Mouse (Mus musculus) heart, embryonic 13.5 days (tissue): ENCODE measurements around the gene Zfand3. TPM values are rescaled to one million over a fixed set of nuclear protein-coding genes. Genes with fewer than 3 reads are reported as not detected.

Experiments used
- ATAC-seq: fragments of 200-750 bp; cut with Nextera tagmentation; 2 replicates; pipeline ENCODE4 v1.8.0; 2017; ENCODE audit warnings: moderate TSS enrichment; ENCODE audit not compliant: insufficient number of reproducible peaks, low FRiP score, low TSS enrichment; ENCODE audit errors: extremely low read depth
- H3K27ac ChIP-seq: fragments of 300-500 bp; sonication (generic); replicated peaks from 2 replicates; pipeline ENCODE4 v1.5.1; 2015; ENCODE audit warnings: moderate library complexity, mild to moderate bottlenecking, inconsistent platforms
- H3K27me3 ChIP-seq: fragments of 300-500 bp; sonication (generic); replicated peaks from 2 replicates; pipeline ENCODE4 v1.6.1; 2015; ENCODE audit warnings: mild to moderate bottlenecking, inconsistent platforms
- H3K36me3 ChIP-seq: fragments of 300-500 bp; sonication (generic); 2 replicates; pipeline ENCODE4 v1.6.1; 2015; ENCODE audit warnings: mild to moderate bottlenecking, inconsistent platforms
- H3K4me1 ChIP-seq: fragments of 300-500 bp; sonication (generic); 2 replicates; pipeline ENCODE4 v1.6.1; 2015; ENCODE audit warnings: inconsistent platforms
- H3K4me2 ChIP-seq: fragments of 300-500 bp; sonication (generic); 2 replicates; pipeline ENCODE4 v1.6.1; 2015; ENCODE audit warnings: inconsistent platforms, mild to moderate bottlenecking, moderate library complexity
- H3K4me3 ChIP-seq: fragments of 300-500 bp; sonication (generic); 2 replicates; pipeline ENCODE4 v1.5.1; 2015; ENCODE audit warnings: moderate library complexity, mild to moderate bottlenecking, inconsistent platforms
- H3K9ac ChIP-seq: fragments of 300-500 bp; sonication (generic); 2 replicates; pipeline ENCODE4 v1.6.1; 2015; ENCODE audit warnings: inconsistent platforms, mild to moderate bottlenecking, moderate library complexity
- H3K9me3 ChIP-seq: fragments of 300-500 bp; sonication (generic); 2 replicates; pipeline ENCODE4 v1.6.1; 2016; ENCODE audit warnings: inconsistent platforms
- WGBS: fragments of 180-500 bp; shearing (Covaris S2); methylation state at CpG from one replicate; pipeline ENCODE4 v1.1.7; 2015; ENCODE audit warnings: mixed read lengths; 5-methylcytosine and 5-hydroxymethylcytosine counted together
- polyA plus RNA-seq: library from polyadenylated mRNA; unstranded; fragments of >200 nt; fragmentation: Nextera tagmentation; extraction: Ambion mirVana; gene quantifications from 2 replicates; pipeline ENCODE4 v1.2.1, GENCODE M21; 2015

Zfand3 gene
- polyA plus RNA-seq, 1 experiment from 2014 or later = 55.7 TPM

DNA sequence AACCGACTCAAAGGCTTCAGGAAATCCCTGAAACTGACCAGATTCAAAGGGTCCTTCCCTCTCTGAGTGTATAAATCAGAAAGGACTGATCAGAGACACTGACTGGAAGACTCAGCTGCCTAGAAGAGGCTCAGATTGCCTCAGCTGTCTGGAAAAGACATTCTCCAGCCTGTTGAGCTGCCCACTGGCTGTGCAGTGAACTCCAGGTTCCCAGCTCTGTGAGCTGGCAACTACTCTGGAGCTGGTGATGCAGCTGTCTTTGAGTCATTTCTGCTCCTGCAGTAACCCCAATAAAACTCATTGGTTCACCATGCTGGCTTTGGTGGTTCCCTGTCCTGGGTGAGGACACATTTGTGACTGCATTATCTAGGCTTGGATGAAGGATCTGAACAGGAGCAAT lies 226.9 kb downstream of the Zfand3 start:
- no peaks in the 10 kb centered on the region for H3K9me3 ChIP-seq
- no peaks in the 10 kb centered on the region for H3K36me3 ChIP-seq
- ATAC-seq = no peak
- H3K4me2 ChIP-seq = no peak overlapping the region
- H3K4me1 ChIP-seq = peaks cover 43% of the 10 kb centered on the region
- no peak overlapping the region for H3K9ac ChIP-seq
- H3K27ac ChIP-seq = no peak overlapping the region
- 89% methylated on average over 1 of the region's 1 CpGs for WGBS
- no peak overlapping the region for H3K4me3 ChIP-seq
- H3K27me3 ChIP-seq = no peaks in the 10 kb centered on the region

DNA sequence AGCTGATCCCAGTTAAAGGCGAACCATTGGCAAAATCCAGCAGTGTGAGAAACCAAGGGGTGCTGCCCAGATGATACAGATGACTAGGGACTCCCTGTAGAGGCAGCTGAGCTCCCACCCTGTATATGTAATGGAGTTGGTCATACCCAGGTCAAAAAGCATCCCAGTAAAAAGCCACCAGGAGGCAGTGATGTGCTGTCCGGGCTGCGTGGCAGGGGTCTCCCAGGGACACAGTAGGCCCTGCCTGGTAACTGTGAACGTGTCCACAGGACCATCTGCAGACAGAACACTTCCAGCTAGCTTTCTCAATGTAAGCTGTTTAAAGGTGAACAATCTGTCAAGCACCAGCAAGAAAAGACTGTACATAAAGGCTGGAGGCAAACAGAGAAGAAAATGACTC lies 228.2 kb downstream of the Zfand3 start:
- H3K4me3 ChIP-seq = no peak overlapping the region
- H3K4me2 ChIP-seq = no peak overlapping the region
- no peaks in the 10 kb centered on the region for H3K27me3 ChIP-seq
- H3K4me1 ChIP-seq = peaks cover 41% of the 10 kb centered on the region
- no peak overlapping the region for H3K27ac ChIP-seq
- no peak overlapping the region for H3K9ac ChIP-seq
- H3K9me3 ChIP-seq = no peaks in the 10 kb centered on the region
- no peaks in the 10 kb centered on the region for H3K36me3 ChIP-seq
- WGBS = 46% methylated on average over 4 of the region's 4 CpGs
- no peak for ATAC-seq

DNA sequence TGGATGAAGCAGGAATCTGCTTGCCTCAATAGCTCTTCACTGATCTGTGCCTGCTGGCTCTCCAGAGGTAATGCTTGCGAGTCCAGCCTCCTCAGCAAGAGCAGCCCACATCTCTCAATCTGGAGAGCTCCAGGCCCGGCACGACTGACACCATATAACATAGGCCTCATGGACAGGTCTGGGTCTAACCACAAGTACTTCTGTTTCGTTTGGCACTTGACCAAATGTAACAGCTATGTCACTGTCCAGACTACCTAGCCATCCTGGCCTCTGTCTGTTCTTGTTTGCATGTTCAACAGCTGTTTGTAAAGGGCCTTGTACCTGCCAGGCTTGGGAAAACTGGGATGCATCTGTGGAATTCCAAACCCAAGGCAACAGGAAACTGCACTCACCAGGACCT lies 230.8 kb downstream of the Zfand3 start:
- no peaks in the 10 kb centered on the region for H3K36me3 ChIP-seq
- ATAC-seq = no peak
- no peaks in the 10 kb centered on the region for H3K27me3 ChIP-seq
- H3K27ac ChIP-seq = 0 out of 2 replicates have a peak overlapping the region, but pooled peaks have one; percentile 21
- H3K9ac ChIP-seq = no peak overlapping the region
- H3K4me1 ChIP-seq = peaks cover 43% of the 10 kb centered on the region
- H3K9me3 ChIP-seq = no peaks in the 10 kb centered on the region
- WGBS = 28% methylated on average over 4 of the region's 4 CpGs
- H3K4me2 ChIP-seq = no peak overlapping the region
- no peak overlapping the region for H3K4me3 ChIP-seq

DNA sequence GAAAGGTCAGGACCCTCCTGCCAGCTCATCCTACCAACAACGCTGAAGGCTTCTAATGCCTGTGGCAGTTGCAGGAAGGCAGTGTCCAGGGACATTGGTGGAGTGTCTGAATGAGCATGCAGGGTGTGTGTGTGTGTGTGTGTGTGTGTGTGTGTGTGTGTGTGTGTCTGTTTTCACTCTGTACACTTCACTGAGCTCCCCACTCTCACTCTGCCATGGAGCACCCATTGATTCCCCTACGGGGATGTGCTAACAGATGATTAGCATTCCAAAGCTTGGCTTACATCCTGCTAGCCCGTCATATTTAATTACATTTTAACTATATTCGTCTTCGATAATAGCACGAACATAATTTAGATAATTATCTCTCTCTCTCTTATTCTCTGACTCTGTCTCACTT lies 232.1 kb downstream of the Zfand3 start:
- ATAC-seq = no peak
- Histone ChIP-seq H3K27ac (no peak overlapping the region), H3K4me3 (no peak overlapping the region), H3K4me1 (peaks cover 48% of the 10 kb centered on the region), H3K4me2 (no peak overlapping the region), H3K9ac (no peak overlapping the region), H3K9me3 (no peaks in the 10 kb centered on the region), H3K36me3 (no peaks in the 10 kb centered on the region), H3K27me3 (no peaks in the 10 kb centered on the region)
- WGBS = 80% methylated on average over 6 of the region's 6 CpGs

DNA sequence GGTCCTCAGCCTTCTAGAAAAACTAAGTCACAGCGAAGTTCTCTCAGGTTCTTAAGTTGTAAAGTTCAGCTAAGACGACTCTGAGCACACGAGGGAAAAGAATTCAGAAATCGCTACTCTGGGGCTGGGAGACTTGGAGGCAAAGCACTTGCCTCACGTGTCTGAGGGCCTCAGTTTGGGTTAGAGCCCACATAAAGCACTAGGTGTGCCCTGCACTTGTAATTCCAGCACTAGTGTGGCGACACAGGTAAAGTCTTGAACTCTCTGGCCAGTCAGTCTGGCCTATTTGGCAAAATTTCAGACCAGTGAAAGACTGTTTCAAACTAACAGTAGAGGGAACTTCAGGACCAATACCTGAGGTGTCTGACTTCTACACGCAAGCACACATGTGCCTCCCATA lies 233.1 kb downstream of the Zfand3 start:
- Histone ChIP-seq H3K4me1 (peaks cover 58% of the 10 kb centered on the region), H3K36me3 (no peaks in the 10 kb centered on the region), H3K9ac (no peak overlapping the region), H3K4me3 (no peak overlapping the region), H3K4me2 (no peak overlapping the region), H3K27ac (no peak overlapping the region), H3K27me3 (no peaks in the 10 kb centered on the region), H3K9me3 (no peaks in the 10 kb centered on the region)
- no peak for ATAC-seq
- WGBS = 82% methylated on average over 7 of the region's 7 CpGs

DNA sequence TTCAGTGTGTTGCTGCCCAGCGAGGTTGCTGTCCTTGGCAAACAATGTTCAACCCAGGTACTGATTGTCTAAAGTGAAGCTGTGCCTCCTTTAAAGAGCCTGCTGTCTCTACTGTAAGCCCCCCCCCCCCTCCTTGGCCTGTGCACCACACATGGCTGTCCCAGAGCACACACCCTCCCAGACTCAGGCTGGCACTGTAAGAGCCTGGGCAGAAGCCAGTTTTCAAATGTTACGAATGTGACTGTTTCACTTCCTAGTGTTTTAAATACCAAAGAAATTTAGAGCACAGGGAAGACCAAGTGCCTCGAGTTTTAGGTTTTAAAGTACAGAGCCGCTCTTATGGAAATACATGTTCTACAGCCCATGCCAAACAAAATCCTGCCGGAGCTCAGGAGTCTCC lies 234.9 kb downstream of the Zfand3 start:
- 77% methylated on average over 5 of the region's 5 CpGs for WGBS
- no peak for ATAC-seq
- peaks cover 73% of the 10 kb centered on the region for H3K4me1 ChIP-seq

DNA sequence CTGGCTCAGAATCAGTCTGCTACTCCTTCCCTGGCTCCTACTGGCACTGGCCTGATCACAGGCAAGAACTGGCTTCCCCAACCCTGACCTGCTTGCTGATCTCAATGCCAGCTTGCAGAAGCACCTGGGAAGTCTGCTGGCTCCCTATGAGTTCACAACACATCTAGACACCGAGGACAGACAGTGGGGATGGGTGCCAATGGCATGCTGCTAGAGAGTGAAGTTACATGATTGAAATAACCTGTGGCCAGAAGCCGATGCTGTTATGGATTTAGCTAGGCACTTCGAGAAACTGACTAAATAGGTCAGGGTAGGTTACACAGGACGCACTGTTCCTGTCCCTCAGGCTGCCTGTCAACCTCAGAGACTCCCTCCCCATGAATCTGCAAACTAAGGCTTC lies 236.1 kb downstream of the Zfand3 start:
- H3K4me3 ChIP-seq = no peak overlapping the region
- H3K9ac ChIP-seq = peak overlapping the region; percentile 21; the same call in 1 of the 2 replicates
- ATAC-seq = no peak
- no peaks in the 10 kb centered on the region for H3K9me3 ChIP-seq
- H3K27ac ChIP-seq = no peak overlapping the region
- WGBS = 75% methylated on average over 4 of the region's 4 CpGs
- H3K27me3 ChIP-seq = no peaks in the 10 kb centered on the region
- no peak overlapping the region for H3K4me2 ChIP-seq
- peaks cover 74% of the 10 kb centered on the region for H3K4me1 ChIP-seq
- no peaks in the 10 kb centered on the region for H3K36me3 ChIP-seq

More for the DNA sequence above, 234.9 kb downstream of the Zfand3 start:
- Histone ChIP-seq H3K36me3 (no peaks in the 10 kb centered on the region), H3K27me3 (no peaks in the 10 kb centered on the region), H3K4me2 (no peak overlapping the region), H3K27ac (peak overlapping the region; percentile 22), H3K9ac (0 out of 2 replicates have a peak overlapping the region, but pooled peaks have one; percentile 14), H3K9me3 (no peaks in the 10 kb centered on the region), H3K4me3 (no peak overlapping the region)

DNA sequence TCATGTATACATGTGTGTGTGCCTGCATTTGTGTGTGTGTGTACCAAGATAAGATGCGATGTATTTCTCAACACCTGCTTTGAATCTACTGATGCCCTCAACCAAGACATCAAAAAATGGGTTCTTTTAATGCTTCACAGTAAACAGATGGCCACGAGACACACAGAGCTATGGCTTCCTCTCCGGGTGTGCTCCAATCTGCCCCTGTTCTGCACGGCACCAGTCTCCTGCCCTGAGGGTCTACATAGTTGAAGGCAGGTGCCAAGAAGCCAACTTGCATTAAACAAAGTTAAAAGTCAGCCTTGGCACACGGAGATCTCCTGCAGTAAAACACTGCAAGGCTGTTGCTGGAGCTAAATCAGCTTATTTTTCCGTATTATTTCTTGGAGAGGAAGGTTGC lies 236.5 kb downstream of the Zfand3 start:
- no peak for ATAC-seq
- Histone ChIP-seq H3K36me3 (no peaks in the 10 kb centered on the region), H3K9me3 (no peaks in the 10 kb centered on the region), H3K4me3 (no peak overlapping the region), H3K9ac (no peak overlapping the region), H3K4me2 (no peak overlapping the region), H3K4me1 (peaks cover 74% of the 10 kb centered on the region), H3K27ac (no peak overlapping the region), H3K27me3 (no peaks in the 10 kb centered on the region)
- 84% methylated on average over 6 of the region's 6 CpGs for WGBS

DNA sequence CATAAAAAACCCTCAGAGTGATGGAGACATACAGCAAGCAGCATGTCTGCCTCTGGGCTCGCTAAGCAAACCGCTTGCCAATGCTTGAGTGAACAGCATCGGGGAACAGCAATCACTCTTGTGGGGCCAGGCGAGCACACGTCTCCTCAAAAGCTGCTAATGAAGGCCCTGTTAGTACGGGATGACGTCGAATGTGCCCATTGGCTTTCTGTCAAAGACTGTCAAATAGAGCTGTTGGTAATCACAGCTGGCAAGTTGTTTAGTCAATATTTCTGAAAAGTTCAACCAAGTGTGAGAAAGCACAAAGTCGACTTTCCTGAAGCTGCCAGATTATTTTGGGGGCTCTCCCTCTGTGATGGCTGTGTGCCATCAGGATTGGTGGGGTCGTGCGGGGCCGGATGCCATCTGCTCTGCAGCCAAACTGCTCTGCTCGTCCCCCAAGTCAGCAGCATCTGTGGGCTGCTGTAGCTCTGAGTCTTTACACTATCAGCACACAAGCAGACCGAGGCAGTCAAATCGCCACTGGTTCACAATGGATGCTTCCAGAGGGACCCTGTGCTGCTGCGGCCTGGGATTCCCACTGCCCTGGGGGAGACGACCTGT lies 237.3 kb downstream of the Zfand3 start:
- H3K36me3 ChIP-seq = no peaks in the 10 kb centered on the region
- no peaks in the 10 kb centered on the region for H3K27me3 ChIP-seq
- H3K4me2 ChIP-seq = no peak overlapping the region
- no peak overlapping the region for H3K27ac ChIP-seq
- WGBS = 75% methylated on average over 17 of the region's 17 CpGs
- H3K4me3 ChIP-seq = no peak overlapping the region
- no peaks in the 10 kb centered on the region for H3K9me3 ChIP-seq
- H3K9ac ChIP-seq = no peak overlapping the region; the same call in 1 of the 2 replicates
- ATAC-seq = no peak
- peaks cover 80% of the 10 kb centered on the region for H3K4me1 ChIP-seq

DNA sequence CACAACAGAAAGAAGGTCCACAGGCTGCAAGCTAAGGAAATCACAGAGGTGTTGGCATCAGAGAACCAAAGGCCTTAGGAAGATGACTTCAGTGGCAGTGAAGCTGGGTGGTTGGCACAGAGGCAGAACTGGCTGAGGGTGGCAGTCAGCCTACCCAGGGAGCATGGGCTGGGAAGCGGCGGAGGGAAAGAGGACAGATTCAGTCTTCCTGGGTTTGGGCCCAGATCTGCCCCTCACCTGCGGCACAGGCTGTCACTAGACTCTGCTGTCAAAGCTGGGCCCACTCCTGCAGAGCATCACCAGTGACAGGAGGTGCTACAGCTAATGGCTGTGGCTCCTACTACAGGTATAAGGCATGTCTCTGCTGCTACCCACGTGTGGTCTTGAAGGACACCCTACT lies 238.1 kb downstream of the Zfand3 start:
- 74% methylated on average over 4 of the region's 4 CpGs for WGBS
- H3K4me3 ChIP-seq = no peak overlapping the region
- no peaks in the 10 kb centered on the region for H3K36me3 ChIP-seq
- no peak overlapping the region for H3K4me2 ChIP-seq
- no peak overlapping the region for H3K27ac ChIP-seq
- H3K9ac ChIP-seq = no peak overlapping the region
- H3K4me1 ChIP-seq = peaks cover 84% of the 10 kb centered on the region
- no peaks in the 10 kb centered on the region for H3K9me3 ChIP-seq
- ATAC-seq = no peak
- no peaks in the 10 kb centered on the region for H3K27me3 ChIP-seq

DNA sequence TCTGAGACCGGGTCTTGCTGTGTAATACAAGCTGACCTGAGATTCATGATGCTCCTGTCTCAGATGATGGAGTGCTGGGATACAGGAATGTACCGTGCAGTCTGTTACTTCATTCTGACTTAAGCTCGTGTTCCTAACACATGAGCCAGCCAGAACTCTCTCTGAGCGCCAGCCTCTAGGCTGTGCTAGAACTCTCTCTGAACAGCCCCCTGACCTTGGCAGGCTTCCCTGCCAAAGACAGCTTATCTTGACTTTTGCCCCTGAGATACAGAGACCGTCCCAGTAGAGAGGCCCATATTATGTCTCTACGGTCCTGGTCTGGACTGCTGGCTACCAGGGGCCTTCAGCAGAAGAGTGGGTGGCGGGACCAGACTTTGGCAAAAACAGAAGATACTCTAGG lies 239.0 kb downstream of the Zfand3 start:
- H3K4me2 ChIP-seq = no peak overlapping the region
- H3K4me1 ChIP-seq = peaks cover 85% of the 10 kb centered on the region
- H3K36me3 ChIP-seq = no peaks in the 10 kb centered on the region
- 34% methylated on average over 7 of the region's 7 CpGs for WGBS
- no peak overlapping the region for H3K4me3 ChIP-seq
- peak; percentile 35; the same call in 1 of the 2 replicates for ATAC-seq
- H3K9me3 ChIP-seq = no peaks in the 10 kb centered on the region
- H3K27ac ChIP-seq = peak overlapping the region; percentile 77
- no peaks in the 10 kb centered on the region for H3K27me3 ChIP-seq
- H3K9ac ChIP-seq = no peak overlapping the region

DNA sequence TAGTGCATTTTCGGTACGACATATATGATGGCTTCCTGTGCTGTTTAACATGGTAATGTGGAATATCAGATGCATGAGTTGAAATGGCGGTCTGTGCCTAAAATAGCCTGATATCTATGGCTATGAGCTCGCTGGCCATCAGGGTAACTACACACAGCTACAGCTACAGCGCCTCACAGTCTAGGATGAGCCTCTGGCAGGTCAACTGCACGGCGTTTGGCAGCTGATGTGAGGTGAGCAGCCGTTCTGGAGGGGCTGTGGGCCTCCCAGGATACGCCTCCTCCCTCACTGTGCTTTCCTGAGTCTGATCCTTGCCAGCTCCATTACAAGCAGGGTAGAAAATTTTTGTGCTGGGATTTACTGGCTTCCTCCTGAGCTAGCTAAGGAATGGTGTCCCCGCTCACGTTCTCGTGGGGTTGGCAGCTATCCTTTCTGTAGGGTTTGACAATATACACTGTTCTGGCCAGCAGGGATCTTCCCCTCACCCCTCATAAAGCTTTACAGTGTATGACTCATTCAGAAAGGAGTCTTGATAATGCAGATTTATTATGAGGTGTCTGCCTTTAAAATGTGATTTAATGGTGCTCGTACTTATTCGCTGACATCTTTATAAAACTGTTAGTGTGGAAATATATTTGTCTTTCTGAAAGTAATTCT lies 240.2 kb downstream of the Zfand3 start:
- H3K4me1 ChIP-seq = peaks cover 75% of the 10 kb centered on the region
- H3K9me3 ChIP-seq = no peaks in the 10 kb centered on the region
- H3K4me3 ChIP-seq = no peak overlapping the region
- peak overlapping the region; percentile 36 for H3K4me2 ChIP-seq
- H3K36me3 ChIP-seq = no peaks in the 10 kb centered on the region
- WGBS = 33% methylated on average over 14 of the region's 14 CpGs
- ATAC-seq = no peak; the same call in 1 of the 2 replicates
- peak overlapping the region; percentile 61 for H3K9ac ChIP-seq
- H3K27me3 ChIP-seq = no peaks in the 10 kb centered on the region
- H3K27ac ChIP-seq = peak overlapping the region; percentile 77
